Mouse (Mus musculus): ENCODE measurements around the gene Dnah2. TPM values are rescaled to one million over a fixed set of nuclear protein-coding genes. Genes with fewer than 3 reads are reported as not detected.
A peak's percentile ranks its signal among the peaks of the same experiment; 100 is the strongest.
"Not testable (repeated sequence)": the region's sequence is repeated elsewhere in the genome, so short reads cannot be mapped to it uniquely, and the experiment has no call there.

The Dnah2 gene
- polyA plus RNA-seq, 1 experiment from 2014 or later: 2.4 TPM

DNA sequence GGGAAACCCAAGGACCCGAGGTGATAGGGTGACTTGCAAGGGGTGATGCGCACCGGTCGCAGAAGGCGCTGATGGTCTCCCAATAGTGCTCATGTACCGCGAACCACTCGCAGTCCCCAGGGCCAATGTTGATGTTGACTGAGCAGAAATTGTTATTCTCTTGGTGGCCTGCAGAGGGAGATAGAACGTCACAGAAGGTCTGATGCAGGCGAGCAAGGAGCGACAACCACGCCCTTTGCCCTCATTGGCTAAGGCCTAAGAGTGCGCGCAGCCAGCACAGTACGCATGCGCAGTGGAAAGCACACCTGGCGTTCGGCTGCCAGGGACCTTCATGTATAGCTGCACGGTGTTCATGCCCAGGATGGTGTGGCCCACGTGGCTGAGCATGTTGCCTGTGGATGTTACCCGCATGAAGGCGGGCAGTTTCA lies 147.7 kb downstream of the Dnah2 start:
- 0 out of 2 replicates have a peak overlapping the region, but pooled peaks have one; percentile 23 for H3K27ac ChIP-seq
- peaks cover 37% of the 10 kb centered on the region for H3K4me1 ChIP-seq
- H3K9ac ChIP-seq: no peak overlapping the region
- ATAC-seq (ENCODE audit: insufficient number of reproducible peaks, insufficient read depth, low FRiP score, low TSS enrichment): peak; percentile 53
- no peaks in the 10 kb centered on the region for H3K9me3 ChIP-seq
- H3K27me3 ChIP-seq: peaks cover 8% of the 10 kb centered on the region; the same call in 1 of the 2 replicates
- 0 out of 2 replicates have a peak overlapping the region, but pooled peaks have one; percentile 19 for H3K4me2 ChIP-seq (replicated peaks)
- 15% methylated on average over 22 of the region's 22 CpGs for WGBS
- peaks cover 65% of the 10 kb centered on the region for H3K36me3 ChIP-seq
- no peak overlapping the region for H3K4me3 ChIP-seq

- no peaks in the 10 kb centered on the region for H3K9me3 ChIP-seq
- no peak overlapping the region for H3K4me3 ChIP-seq
- H3K4me1 ChIP-seq: peaks cover 37% of the 10 kb centered on the region
- H3K27ac ChIP-seq: no peak overlapping the region
- H3K9ac ChIP-seq: no peak overlapping the region; the same call in 1 of the 2 replicates
- H3K27me3 ChIP-seq: peaks cover 8% of the 10 kb centered on the region; the same call in 1 of the 2 replicates
- no peak for ATAC-seq (ENCODE audit: insufficient number of reproducible peaks, insufficient read depth, low FRiP score, low TSS enrichment)
- H3K4me2 ChIP-seq (replicated peaks): 0 out of 2 replicates have a peak overlapping the region, but pooled peaks have one; percentile 12
- H3K36me3 ChIP-seq: peaks cover 56% of the 10 kb centered on the region
- WGBS: 73% methylated on average over 25 of the region's 25 CpGs
Observed at GRCm38 (mm10) chr11:69400083-69400850, 148.6 kb downstream of the Dnah2 start.

GRCm38 (mm10) chr11:69399201-69400082 lies 149.5 kb downstream of the Dnah2 start:
- Histone ChIP-seq H3K9ac (no peak overlapping the region; the same call in 1 of the 2 replicates), H3K36me3 (peaks cover 48% of the 10 kb centered on the region), H3K4me2 (replicated peaks) (0 out of 2 replicates have a peak overlapping the region, but pooled peaks have one; percentile 12), H3K4me3 (0 out of 2 replicates have a peak overlapping the region, but pooled peaks have one; percentile 1), H3K27ac (no peak overlapping the region; the same call in 1 of the 2 replicates), H3K9me3 (no peaks in the 10 kb centered on the region), H3K4me1 (peaks cover 37% of the 10 kb centered on the region), H3K27me3 (peaks cover 8% of the 10 kb centered on the region; the same call in 1 of the 2 replicates)
- ATAC-seq (ENCODE audit: insufficient number of reproducible peaks, insufficient read depth, low FRiP score, low TSS enrichment): no peak
- WGBS: 19% methylated on average over 65 of the region's 66 CpGs

DNA sequence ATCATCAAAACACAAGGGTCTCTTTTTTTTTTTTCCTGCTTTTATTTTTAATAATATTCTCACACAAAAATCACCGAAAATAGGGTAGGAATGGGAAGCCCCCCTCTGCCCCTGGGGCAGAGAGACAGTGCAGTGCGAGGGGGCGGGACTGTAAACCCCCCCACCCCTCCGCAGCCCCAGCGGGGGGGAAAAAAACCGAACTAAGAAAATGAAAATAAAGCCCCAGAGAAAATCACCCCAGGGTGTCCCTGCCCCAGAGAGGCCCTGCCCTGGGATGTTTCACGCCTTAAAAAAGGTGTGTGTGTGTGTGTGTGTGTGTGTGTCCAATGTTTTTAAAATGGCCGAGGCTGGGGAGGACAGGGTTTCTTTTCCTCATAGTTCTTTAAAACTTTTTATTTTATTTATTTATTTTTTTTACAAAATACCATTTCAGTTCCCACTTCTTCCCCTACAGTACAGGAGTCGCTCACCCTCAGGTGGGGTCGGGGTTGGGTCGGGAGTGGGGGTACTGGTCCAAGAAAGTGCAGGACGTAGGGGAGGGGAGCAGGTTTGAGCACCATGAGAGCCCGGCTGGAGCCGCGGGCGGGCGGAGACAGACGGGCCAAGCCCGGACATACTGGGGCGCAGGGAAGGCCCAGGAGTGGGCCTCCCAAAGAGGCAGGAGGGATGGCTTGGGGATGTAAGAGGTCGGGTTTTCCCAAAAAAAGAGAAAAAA lies 150.3 kb downstream of the Dnah2 start:
- Histone ChIP-seq H3K36me3 (peaks cover 40% of the 10 kb centered on the region), H3K27me3 (peaks cover 8% of the 10 kb centered on the region; the same call in 1 of the 2 replicates), H3K9me3 (no peaks in the 10 kb centered on the region), H3K9ac (0 out of 2 replicates have a peak overlapping the region, but pooled peaks have one; percentile 27), H3K4me2 (replicated peaks) (peak overlapping the region; percentile 58), H3K4me1 (peaks cover 40% of the 10 kb centered on the region), H3K27ac (peak overlapping the region; percentile 76), H3K4me3 (peak overlapping the region; percentile 33; the same call in 1 of the 2 replicates)
- WGBS: 22% methylated on average over 21 of the region's 21 CpGs
- no peak for ATAC-seq (ENCODE audit: insufficient number of reproducible peaks, insufficient read depth, low FRiP score, low TSS enrichment)

- 7% methylated on average over 16 of the region's 16 CpGs for WGBS
- peak within 1 kb of the TSS; percentile 78 for H3K9ac ChIP-seq
- H3K27me3 ChIP-seq: peaks cover 8% of the 10 kb centered on the region; the same call in 1 of the 2 replicates
- ATAC-seq (ENCODE audit: insufficient number of reproducible peaks, insufficient read depth, low FRiP score, low TSS enrichment): no peak
- peaks cover 40% of the 10 kb centered on the region for H3K4me1 ChIP-seq
- peak within 1 kb of the TSS; percentile 67 for H3K4me3 ChIP-seq
- H3K9me3 ChIP-seq: no peaks in the 10 kb centered on the region
- H3K36me3 ChIP-seq: peaks cover 34% of the 10 kb centered on the region
- peak within 1 kb of the TSS; percentile 58 for H3K4me2 ChIP-seq (replicated peaks)
- H3K27ac ChIP-seq: peak within 1 kb of the TSS; percentile 76
Observed at GRCm38 (mm10) chr11:69398059-69398458, 150.9 kb downstream of the Dnah2 start, which contains the start of gene Tmem88. Gene Tmem88 (minus strand): TSS chr11:69398234.

DNA sequence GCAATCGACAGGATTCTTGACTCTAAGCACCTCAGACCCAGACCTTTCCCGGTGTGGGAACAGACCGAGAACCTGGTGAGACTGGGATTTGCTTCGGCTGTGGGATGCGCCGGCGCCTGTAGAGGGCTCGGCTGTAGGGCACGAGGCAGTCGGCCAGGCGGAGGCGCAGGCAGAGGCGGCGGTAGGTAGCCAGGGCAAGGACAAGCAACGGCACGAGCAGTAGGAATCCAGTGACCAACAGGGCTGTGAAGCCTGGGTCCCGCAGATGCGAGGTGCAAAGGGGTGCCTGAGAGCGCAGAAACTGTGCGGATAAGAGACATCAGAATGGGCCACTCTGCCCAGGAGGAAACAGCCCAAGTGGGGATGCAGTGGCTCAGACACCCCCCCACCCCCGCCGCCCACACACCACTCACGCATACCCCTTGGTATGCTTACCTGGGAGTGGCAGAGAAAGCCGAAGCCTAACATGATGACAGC lies 151.3 kb downstream of the Dnah2 start:
- Histone ChIP-seq H3K4me1 (peaks cover 40% of the 10 kb centered on the region), H3K9ac (peak overlapping the region; percentile 44), H3K27ac (peak overlapping the region; percentile 76), H3K4me3 (peak overlapping the region; percentile 33), H3K36me3 (peaks cover 29% of the 10 kb centered on the region), H3K4me2 (replicated peaks) (peak overlapping the region; percentile 58), H3K27me3 (peaks cover 8% of the 10 kb centered on the region; the same call in 1 of the 2 replicates), H3K9me3 (no peaks in the 10 kb centered on the region)
- no peak for ATAC-seq (ENCODE audit: insufficient number of reproducible peaks, insufficient read depth, low FRiP score, low TSS enrichment)
- 8% methylated on average over 24 of the region's 24 CpGs for WGBS

DNA sequence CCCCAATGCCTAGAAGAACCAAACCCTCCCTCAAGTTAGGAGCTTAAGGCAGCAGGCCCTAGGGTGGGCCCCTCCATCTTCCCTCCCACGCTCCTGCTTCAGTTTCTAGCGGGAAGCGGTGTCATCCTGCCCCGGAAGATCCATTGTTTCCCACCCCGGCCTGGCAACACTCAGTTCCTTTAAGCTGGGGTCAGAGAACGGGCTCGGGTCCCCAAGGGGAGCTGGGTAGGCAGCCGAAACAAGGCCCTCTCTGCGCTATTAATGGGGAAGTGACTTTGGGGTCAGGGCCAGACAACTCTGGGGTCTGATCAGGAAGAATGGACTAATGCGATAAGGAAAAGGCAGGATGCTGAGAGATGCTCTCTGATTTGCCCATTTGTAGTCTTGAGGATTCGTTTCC lies 152.1 kb downstream of the Dnah2 start:
- H3K36me3 ChIP-seq: peaks cover 27% of the 10 kb centered on the region
- peaks cover 40% of the 10 kb centered on the region for H3K4me1 ChIP-seq
- peak overlapping the region; percentile 78; the same call in 1 of the 2 replicates for H3K9ac ChIP-seq
- no peak for ATAC-seq (ENCODE audit: insufficient number of reproducible peaks, insufficient read depth, low FRiP score, low TSS enrichment)
- peak overlapping the region; percentile 67 for H3K4me3 ChIP-seq
- peak overlapping the region; percentile 36; the same call in 1 of the 2 replicates for H3K27ac ChIP-seq
- no peaks in the 10 kb centered on the region for H3K9me3 ChIP-seq
- H3K4me2 ChIP-seq (replicated peaks): peak overlapping the region; percentile 58
- WGBS: 28% methylated on average over 11 of the region's 11 CpGs
- peaks cover 8% of the 10 kb centered on the region; the same call in 1 of the 2 replicates for H3K27me3 ChIP-seq

DNA sequence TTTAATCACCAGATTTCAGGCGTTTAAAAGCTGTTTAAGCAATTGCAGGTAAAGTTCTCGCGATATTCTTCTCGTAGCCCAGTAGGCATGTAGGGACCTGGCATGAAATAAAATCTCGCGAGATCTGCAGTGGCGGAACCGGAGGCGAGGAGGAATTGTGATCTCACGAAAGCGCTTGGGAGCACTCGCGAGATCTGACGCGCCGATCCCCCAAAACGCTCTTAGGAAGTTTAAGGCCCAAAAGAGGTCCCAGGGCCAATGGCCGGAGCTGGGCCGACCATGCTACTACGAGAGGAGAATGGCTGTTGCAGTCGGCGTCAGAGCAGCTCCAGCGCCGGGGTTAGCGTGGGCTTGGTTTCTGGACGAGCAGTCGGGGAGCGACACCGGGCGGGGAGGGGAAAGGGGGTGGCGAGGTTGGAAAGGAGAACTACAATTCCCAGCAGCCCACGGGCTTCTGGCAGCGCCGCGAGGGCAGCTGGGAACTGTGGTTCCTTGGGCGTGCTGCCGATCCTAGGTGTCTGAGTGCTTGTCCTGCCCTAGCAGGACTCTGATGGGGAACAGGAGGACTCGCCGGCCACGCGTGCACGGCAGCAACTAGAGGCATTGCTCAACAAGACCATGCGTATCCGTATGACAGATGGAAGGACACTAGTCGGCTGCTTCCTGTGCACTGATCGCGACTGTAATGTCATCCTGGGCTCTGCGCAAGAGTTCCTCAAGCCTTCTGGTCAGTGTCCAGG lies 153.1 kb downstream of the Dnah2 start:
- H3K9me3 ChIP-seq: no peaks in the 10 kb centered on the region
- peak overlapping the region; percentile 96 for H3K27ac ChIP-seq
- H3K9ac ChIP-seq: peak overlapping the region; percentile 78
- H3K36me3 ChIP-seq: peaks cover 17% of the 10 kb centered on the region
- peak overlapping the region; percentile 67 for H3K4me3 ChIP-seq
- peak overlapping the region; percentile 64 for H3K4me2 ChIP-seq (replicated peaks)
- ATAC-seq (ENCODE audit: insufficient number of reproducible peaks, insufficient read depth, low FRiP score, low TSS enrichment): peak; percentile 74
- H3K4me1 ChIP-seq: peaks cover 36% of the 10 kb centered on the region
- peaks cover 8% of the 10 kb centered on the region; the same call in 1 of the 2 replicates for H3K27me3 ChIP-seq
- under 1% methylated on average over 48 of the region's 48 CpGs for WGBS

GRCm38 (mm10) chr11:69395235-69395633 lies 153.7 kb downstream of the Dnah2 start, which contains the start of the genes Naa38 and Cyb5d1:
Gene Naa38 (plus strand): TSS chr11:69395487.
Gene Cyb5d1 (minus strand): TSS chr11:69395631.
- H3K9ac ChIP-seq: peak within 1 kb of the TSS; percentile 78
- H3K27me3 ChIP-seq, H3K9me3 ChIP-seq: not testable (repeated sequence)
- peaks cover 12% of the 10 kb centered on the region for H3K36me3 ChIP-seq
- H3K27ac ChIP-seq: peak within 1 kb of the TSS; percentile 96
- peak; percentile 57 for ATAC-seq (ENCODE audit: insufficient number of reproducible peaks, insufficient read depth, low FRiP score, low TSS enrichment)
- H3K4me1 ChIP-seq: peaks cover 35% of the 10 kb centered on the region
- whole genome bisulfite sequencing: under 1% methylated on average over 24 of the region's 24 CpGs
- peak within 1 kb of the TSS; percentile 67 for H3K4me3 ChIP-seq
- peak within 1 kb of the TSS; percentile 64 for H3K4me2 ChIP-seq (replicated peaks)

GRCm38 (mm10) chr11:69394591-69395167 lies 154.2 kb downstream of the Dnah2 start:
- not testable (repeated sequence) for ATAC-seq (ENCODE audit: insufficient number of reproducible peaks, insufficient read depth, low FRiP score, low TSS enrichment); H3K27me3 ChIP-seq; H3K9me3 ChIP-seq; H3K36me3 ChIP-seq
- Histone ChIP-seq H3K9ac (peak overlapping the region; percentile 72), H3K4me3 (peak overlapping the region; percentile 67), H3K4me1 (peaks cover 35% of the 10 kb centered on the region), H3K4me2 (replicated peaks) (peak overlapping the region; percentile 64), H3K27ac (peak overlapping the region; percentile 96)
- under 1% methylated on average over 31 of the region's 31 CpGs for WGBS
